Mouse (Mus musculus) induced T-regulatory cell, adult 2 months (primary cell): ENCODE results near the gene Gm4707.

Experiments
- DNase-seq: peaks from one replicate; pipeline ENCODE4 v3.0.0-alpha.2; 2012; ENCODE audit warnings: low read depth

Gm4707 gene

GRCm38 (mm10) chr17:71459818-71460217 is at the start of gene Gm4707:
TSS of gene Gm4707 (minus strand) at chr17:71459918.
- DNase-seq: no peak

GRCm38 (mm10) chr17:71506832-71507231 is 47.1 kb upstream of the Gm4707 start:
- DNase-seq: no peak

- DNase-seq: no peak
Measured at GRCm38 (mm10) chr17:71495784-71496183, 36.1 kb upstream of the Gm4707 start.

GRCm38 (mm10) chr17:71491332-71491686 is 31.6 kb upstream of the Gm4707 start:
- no peak for DNase-seq

GRCm38 (mm10) chr17:71490666-71491331 is 31.1 kb upstream of the Gm4707 start:
- peak; percentile 81 for DNase-seq

GRCm38 (mm10) chr17:71489703-71490461 is 30.2 kb upstream of the Gm4707 start:
- no peak for DNase-seq

GRCm38 (mm10) chr17:71486231-71486851 is 26.6 kb upstream of the Gm4707 start:
- DNase-seq: peak; percentile 91

GRCm38 (mm10) chr17:71485791-71486230 is 26.1 kb upstream of the Gm4707 start:
- peak; percentile 93 for DNase-seq

- DNase-seq: peak; percentile 65
Measured at GRCm38 (mm10) chr17:71484711-71485110, 25.0 kb upstream of the Gm4707 start.

- no peak for DNase-seq
Measured at GRCm38 (mm10) chr17:71483418-71484060, 23.8 kb upstream of the Gm4707 start.

- DNase-seq: peak; percentile 84
Measured at GRCm38 (mm10) chr17:71479381-71479901, 19.7 kb upstream of the Gm4707 start.

- no peak for DNase-seq
Measured at GRCm38 (mm10) chr17:71477481-71477880, 17.8 kb upstream of the Gm4707 start.

GRCm38 (mm10) chr17:71476346-71477020 is 16.8 kb upstream of the Gm4707 start:
- DNase-seq: peak; percentile 54

GRCm38 (mm10) chr17:71475705-71476089 is 16.0 kb upstream of the Gm4707 start:
- peak; percentile 82 for DNase-seq

GRCm38 (mm10) chr17:71474762-71475704 is 15.3 kb upstream of the Gm4707 start, which contains the start of gene Smchd1:
TSS of gene Smchd1 (minus strand) at chr17:71475343.
- peak; percentile 95 for DNase-seq

GRCm38 (mm10) chr17:71474128-71474527 is 14.4 kb upstream of the Gm4707 start:
- peak; percentile 72 for DNase-seq

- no peak for DNase-seq
Measured at GRCm38 (mm10) chr17:71471261-71471660, 11.5 kb upstream of the Gm4707 start.

- DNase-seq: no peak
Measured at GRCm38 (mm10) chr17:71460312-71460711, 594 bp upstream of the Gm4707 start.

GRCm38 (mm10) chr17:71457361-71457760 is 2.4 kb downstream of the Gm4707 start:
- peak; percentile 18 for DNase-seq

GRCm38 (mm10) chr17:71445191-71445590 is 14.5 kb downstream of the Gm4707 start:
- DNase-seq: no peak
